Mouse (Mus musculus): ENCODE measurements at regions not wholly inside any gene's neighbourhood (a gene's known extent, or its start where the extent isn't known, plus 50 kb on each side); places are given as distances from the start of the nearest gene placed in this dataset.

GRCm38 (mm10) chr15:51558215-51558614, 2326.5 kb upstream of the Gm7489 start:
- no peak for DNase-seq
- Histone ChIP-seq H3K4me1 (ENCODE audit: control insufficient read depth, insufficient read depth, low read length) (no peaks in the 10 kb centered on the region), H3K4me3 (replicated peaks; ENCODE audit: extremely low read depth, low read depth, low read length) (no peak overlapping the region)
- TF ChIP-seq CTCF (IDR thresholded peaks at IDR 0.05; ENCODE audit: insufficient read depth, low read length) = no peak
- TF ChIP-seq POLR2A (IDR thresholded peaks at IDR 0.05; ENCODE audit: borderline replicate concordance, extremely low read depth, low read depth, low read length) = no peak

DNA sequence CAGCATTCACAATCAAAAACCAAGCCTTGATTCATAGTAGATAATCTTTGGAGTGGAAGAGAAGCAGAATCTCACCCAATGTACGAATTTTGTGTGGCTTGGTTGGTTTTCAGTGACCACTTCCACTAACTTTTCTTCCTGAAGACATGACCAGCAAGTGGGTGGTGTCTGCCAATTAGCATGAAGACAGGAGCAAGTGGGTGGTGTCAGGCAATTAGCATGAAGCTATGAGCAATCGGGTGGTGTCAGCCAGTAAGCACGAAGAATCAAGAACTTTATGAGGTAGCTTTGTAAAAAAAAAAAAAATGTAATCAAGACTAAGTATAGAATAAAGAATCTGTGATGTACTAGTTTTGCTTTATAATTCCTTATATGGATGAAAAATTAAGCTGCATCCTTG, 2319.2 kb upstream of the Gm7489 start:
- no peak for DNase-seq
- 78% methylated on average over 3 of the region's 3 CpGs for WGBS
- Histone ChIP-seq H3K4me3 (replicated peaks; ENCODE audit: extremely low read depth, low read depth, low read length) (no peak overlapping the region), H3K4me1 (ENCODE audit: control insufficient read depth, insufficient read depth, low read length) (no peaks in the 10 kb centered on the region)
- no peak for TF ChIP-seq CTCF (IDR thresholded peaks at IDR 0.05; ENCODE audit: insufficient read depth, low read length)
- no peak for TF ChIP-seq POLR2A (IDR thresholded peaks at IDR 0.05; ENCODE audit: borderline replicate concordance, extremely low read depth, low read depth, low read length)

- no peak for DNase-seq
- Histone ChIP-seq H3K4me1 (ENCODE audit: control insufficient read depth, insufficient read depth, low read length) (no peaks in the 10 kb centered on the region), H3K4me3 (replicated peaks; ENCODE audit: extremely low read depth, low read depth, low read length) (no peak overlapping the region)
- 93% methylated on average over 1 of the region's 1 CpGs for WGBS
- TF ChIP-seq CTCF (IDR thresholded peaks at IDR 0.05; ENCODE audit: insufficient read depth, low read length) (no peak), POLR2A (IDR thresholded peaks at IDR 0.05; ENCODE audit: borderline replicate concordance, extremely low read depth, low read depth, low read length) (no peak)
Measured at GRCm38 (mm10) chr15:51570631-51571030, 2314.1 kb upstream of the Gm7489 start.

DNA sequence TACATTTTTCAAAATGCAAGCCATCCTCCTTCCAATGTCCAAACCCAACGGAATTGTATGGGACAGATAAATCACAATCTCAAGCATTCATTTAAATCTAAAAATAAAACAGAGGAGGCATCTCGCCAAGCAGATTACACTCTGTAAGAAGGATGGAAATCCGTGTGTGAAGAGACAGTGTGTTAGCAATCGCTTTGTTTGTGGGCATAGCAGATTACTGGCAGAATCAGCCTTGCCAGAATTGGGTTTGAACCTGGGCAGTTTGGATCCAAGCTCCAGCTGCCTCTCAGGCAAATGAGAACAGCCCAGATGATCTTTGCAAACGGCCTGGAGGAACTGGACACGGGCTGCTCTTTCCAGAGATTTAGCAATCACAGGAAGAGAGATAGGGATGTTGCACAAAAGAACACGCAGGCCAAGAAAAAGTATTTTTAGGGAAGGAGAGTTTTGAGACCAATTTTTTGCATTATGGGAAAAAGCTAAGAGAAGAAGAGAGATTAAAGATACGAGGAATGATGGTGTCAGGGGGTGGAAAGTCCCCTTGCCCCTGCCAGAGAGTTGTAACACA, 2310.1 kb upstream of the Gm7489 start:
- no peaks in the 10 kb centered on the region for H3K4me1 ChIP-seq (ENCODE audit: control insufficient read depth, insufficient read depth, low read length)
- no peak for DNase-seq
- TF ChIP-seq CTCF (IDR thresholded peaks at IDR 0.05; ENCODE audit: insufficient read depth, low read length) (no peak), POLR2A (IDR thresholded peaks at IDR 0.05; ENCODE audit: borderline replicate concordance, extremely low read depth, low read depth, low read length) (no peak)
- WGBS = 53% methylated on average over 8 of the region's 8 CpGs
- no peak overlapping the region for H3K4me3 ChIP-seq (replicated peaks; ENCODE audit: extremely low read depth, low read depth, low read length)

DNA sequence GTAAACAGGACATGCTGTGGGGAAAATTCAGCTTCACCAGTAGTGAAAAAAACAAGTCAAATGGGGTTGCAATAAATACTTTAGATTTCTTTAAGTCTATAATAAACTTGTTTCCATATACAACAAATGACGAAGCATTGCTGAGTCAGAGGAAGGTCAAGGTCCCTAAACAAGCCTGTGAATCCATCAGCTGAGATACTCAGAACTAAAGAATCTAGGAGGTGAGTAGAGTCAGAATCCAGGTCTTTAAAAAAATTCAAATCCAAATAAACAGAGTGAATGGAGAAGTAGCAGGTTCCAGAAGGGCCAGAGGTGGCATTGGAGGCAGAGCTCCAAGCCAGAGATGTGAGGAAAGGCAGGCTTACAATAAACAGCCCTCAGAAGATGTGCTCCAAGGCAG, 2301.1 kb upstream of the Gm7489 start:
- Histone ChIP-seq H3K4me3 (replicated peaks; ENCODE audit: extremely low read depth, low read depth, low read length) (no peak overlapping the region), H3K4me1 (ENCODE audit: control insufficient read depth, insufficient read depth, low read length) (no peaks in the 10 kb centered on the region)
- DNase-seq = no peak
- TF ChIP-seq CTCF (IDR thresholded peaks at IDR 0.05; ENCODE audit: insufficient read depth, low read length) (no peak), POLR2A (IDR thresholded peaks at IDR 0.05; ENCODE audit: borderline replicate concordance, extremely low read depth, low read depth, low read length) (no peak)
- 71% methylated on average over 1 of the region's 1 CpGs for WGBS

GRCm38 (mm10) chr15:51586146-51586545, 2298.6 kb upstream of the Gm7489 start:
- no peaks in the 10 kb centered on the region for H3K4me1 ChIP-seq (ENCODE audit: control insufficient read depth, insufficient read depth, low read length)
- 68% methylated on average over 5 of the region's 5 CpGs for WGBS
- no peak for DNase-seq
- TF ChIP-seq POLR2A (IDR thresholded peaks at IDR 0.05; ENCODE audit: borderline replicate concordance, extremely low read depth, low read depth, low read length) (no peak), CTCF (IDR thresholded peaks at IDR 0.05; ENCODE audit: insufficient read depth, low read length) (no peak)
- no peak overlapping the region for H3K4me3 ChIP-seq (replicated peaks; ENCODE audit: extremely low read depth, low read depth, low read length)

DNA sequence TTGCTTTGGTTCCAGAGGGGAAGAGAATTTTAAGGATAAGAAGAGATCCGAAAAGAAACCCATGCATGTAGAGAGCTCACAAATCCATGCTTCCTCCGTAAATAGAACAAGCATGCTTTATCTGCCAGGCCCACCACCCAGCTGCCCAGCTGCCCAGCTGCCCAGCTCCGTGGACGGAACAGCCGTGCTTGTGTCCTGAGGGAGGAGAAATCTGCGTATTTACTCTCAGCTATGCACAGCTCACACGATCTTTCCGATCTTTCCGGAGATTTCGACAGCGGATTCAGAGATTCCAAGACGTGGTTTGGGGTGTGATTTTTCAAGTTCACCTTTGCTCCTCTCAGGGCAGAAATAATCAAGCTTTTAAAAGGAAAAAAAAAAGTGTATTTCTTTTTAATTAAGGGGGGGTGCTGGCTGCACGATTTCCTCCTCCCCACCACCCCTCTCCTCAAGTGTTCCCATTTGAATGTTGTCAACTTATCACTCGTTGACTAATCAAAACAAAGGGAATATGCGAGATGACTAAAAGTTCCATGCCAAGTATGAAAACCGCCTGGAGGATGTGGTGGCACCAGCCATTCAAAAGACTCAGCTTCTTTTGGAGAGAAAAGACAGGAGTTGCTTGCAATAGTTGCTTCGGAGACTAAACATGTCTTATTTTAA, 2293.2 kb upstream of the Gm7489 start:
- H3K4me3 ChIP-seq (replicated peaks; ENCODE audit: extremely low read depth, low read depth, low read length) = peak overlapping the region; percentile 42
- H3K4me1 ChIP-seq (ENCODE audit: control insufficient read depth, insufficient read depth, low read length) = no peaks in the 10 kb centered on the region; the same call in 1 of the 2 replicates
- no peak for TF ChIP-seq CTCF (IDR thresholded peaks at IDR 0.05; ENCODE audit: insufficient read depth, low read length)
- TF ChIP-seq POLR2A (IDR thresholded peaks at IDR 0.05; ENCODE audit: borderline replicate concordance, extremely low read depth, low read depth, low read length) = no peak
- 40% methylated on average over 17 of the region's 17 CpGs for WGBS
- no peak for DNase-seq

- TF ChIP-seq POLR2A (IDR thresholded peaks at IDR 0.05; ENCODE audit: borderline replicate concordance, extremely low read depth, low read depth, low read length) = no peak
- TF ChIP-seq CTCF (IDR thresholded peaks at IDR 0.05; ENCODE audit: insufficient read depth, low read length) = no peak
- Histone ChIP-seq H3K4me1 (ENCODE audit: control insufficient read depth, insufficient read depth, low read length) (no peaks in the 10 kb centered on the region; the same call in 1 of the 2 replicates), H3K4me3 (replicated peaks; ENCODE audit: extremely low read depth, low read depth, low read length) (no peak overlapping the region)
- WGBS = 44% methylated on average over 9 of the region's 9 CpGs
- DNase-seq = peak; percentile 10
Measured at GRCm38 (mm10) chr15:51592069-51592435, 2292.7 kb upstream of the Gm7489 start.

- Histone ChIP-seq H3K4me1 (ENCODE audit: control insufficient read depth, insufficient read depth, low read length) (no peaks in the 10 kb centered on the region; the same call in 1 of the 2 replicates), H3K4me3 (replicated peaks; ENCODE audit: extremely low read depth, low read depth, low read length) (no peak overlapping the region)
- peak; percentile 21 for DNase-seq
- TF ChIP-seq CTCF (IDR thresholded peaks at IDR 0.05; ENCODE audit: insufficient read depth, low read length) (no peak), POLR2A (IDR thresholded peaks at IDR 0.05; ENCODE audit: borderline replicate concordance, extremely low read depth, low read depth, low read length) (no peak)
- 53% methylated on average over 13 of the region's 13 CpGs for WGBS
Measured at GRCm38 (mm10) chr15:51592511-51593498, 2291.9 kb upstream of the Gm7489 start.

Measured in lung, adult 2 months (tissue).